Mouse (Mus musculus) stomach, embryonic 16.5 days (tissue): ENCODE data around the gene Padi6. TPM values are rescaled to one million over a fixed set of nuclear protein-coding genes. Genes with fewer than 3 reads are reported as not detected.

ENCODE experiments used
- ATAC-seq: fragments of 200-750 bp; cut with Nextera tagmentation; 2 replicates; pipeline ENCODE4 v1.8.0; 2017; ENCODE audit warnings: moderate number of reproducible peaks, moderate TSS enrichment; ENCODE audit not compliant: insufficient read depth, low FRiP score
- H3K27ac ChIP-seq: fragments of 300-500 bp; sonication (generic); 2 replicates; pipeline ENCODE4 v1.5.1; 2014; ENCODE audit warnings: low read length
- H3K27me3 ChIP-seq: fragments of 300-500 bp; sonication (generic); 2 replicates; pipeline ENCODE4 v1.6.1; 2014; ENCODE audit warnings: low read length, control low read depth, mixed read lengths; ENCODE audit not compliant: control insufficient read depth, insufficient read depth
- H3K36me3 ChIP-seq: fragments of 300-500 bp; sonication (generic); 2 replicates; pipeline ENCODE4 v1.6.1; 2014; ENCODE audit warnings: low read length; ENCODE audit not compliant: control insufficient read depth, insufficient read depth
- H3K4me1 ChIP-seq: fragments of 300-500 bp; sonication (generic); 2 replicates; pipeline ENCODE4 v1.6.1; 2014; ENCODE audit warnings: low read length, control low read depth, mixed read lengths; ENCODE audit not compliant: control insufficient read depth, insufficient read depth
- H3K4me2 ChIP-seq: fragments of 300-500 bp; sonication (generic); 2 replicates; pipeline ENCODE4 v1.6.1; 2014; ENCODE audit warnings: low read depth, low read length, mixed read lengths
- H3K4me3 ChIP-seq: fragments of 300-500 bp; sonication (generic); replicated peaks from 2 replicates; pipeline ENCODE4 v1.5.1; 2014; ENCODE audit warnings: mild to moderate bottlenecking, low read length
- H3K9ac ChIP-seq: fragments of 300-500 bp; sonication (generic); 2 replicates; pipeline ENCODE4 v1.6.1; 2014; ENCODE audit warnings: low read length
- H3K9me3 ChIP-seq: fragments of 300-500 bp; sonication (generic); replicated peaks from 2 replicates; pipeline ENCODE4 v1.6.1; 2016; ENCODE audit warnings: low read length, control low read depth; ENCODE audit not compliant: control insufficient read depth
- WGBS: fragments of 180-500 bp; shearing (Covaris S2); extraction: QIAGEN DNeasy Blood & Tissue Kit; methylation state at CpG from one replicate; pipeline ENCODE4 v1.1.7; 2014; 5-methylcytosine and 5-hydroxymethylcytosine counted together
- polyA plus RNA-seq: library from polyadenylated mRNA; unstranded; fragments of >200 nt; fragmentation: Nextera tagmentation; extraction: Ambion mirVana; gene quantifications from 2 replicates; pipeline ENCODE4 v1.2.1, GENCODE M21; 2015

The Padi6 gene
- polyA plus RNA-seq, 1 experiment from 2014 or later: 0.05 TPM

GRCm38 (mm10) chr4:140741401-140741800 is 1.0 kb downstream of the Padi6 start:
- H3K4me3 ChIP-seq: no peak overlapping the region
- no peak overlapping the region for H3K27ac ChIP-seq
- H3K9ac ChIP-seq: no peak overlapping the region
- no peak for ATAC-seq
- H3K9me3 ChIP-seq: no peaks in the 10 kb centered on the region
- H3K27me3 ChIP-seq: no peaks in the 10 kb centered on the region
- no peak overlapping the region for H3K4me2 ChIP-seq
- 80% methylated on average over 6 of the region's 6 CpGs for WGBS
- H3K4me1 ChIP-seq: no peaks in the 10 kb centered on the region
- H3K36me3 ChIP-seq: no peaks in the 10 kb centered on the region

- WGBS: 83% methylated on average over 11 of the region's 11 CpGs
Measured at GRCm38 (mm10) chr4:140740655-140741054, 1.8 kb downstream of the Padi6 start.

DNA sequence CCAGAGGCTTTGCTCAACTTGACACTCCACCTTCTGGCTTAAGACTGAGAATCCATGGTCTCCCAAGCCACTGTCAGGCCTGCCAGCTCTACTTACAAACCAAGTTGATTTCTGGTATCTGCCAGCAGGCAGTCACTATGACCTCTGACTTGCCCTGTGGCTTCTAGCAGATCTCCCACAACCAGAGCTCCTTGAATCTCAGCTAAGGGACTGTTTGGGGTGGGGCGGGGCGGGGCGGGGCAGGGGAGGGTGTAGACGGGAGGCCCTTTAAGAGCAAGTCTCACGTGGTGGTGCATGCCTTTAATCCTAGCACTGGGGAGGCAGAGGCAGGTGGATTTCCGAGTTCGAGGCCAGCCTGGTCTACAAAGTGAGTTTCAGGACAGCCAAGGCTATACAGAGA is 9.6 kb downstream of the Padi6 start:
- H3K4me2 ChIP-seq: no peak overlapping the region
- no peak overlapping the region for H3K27ac ChIP-seq
- H3K9ac ChIP-seq: no peak overlapping the region
- H3K4me1 ChIP-seq: no peaks in the 10 kb centered on the region
- no peak overlapping the region for H3K4me3 ChIP-seq
- WGBS: 65% methylated on average over 7 of the region's 7 CpGs
- no peaks in the 10 kb centered on the region for H3K9me3 ChIP-seq
- no peaks in the 10 kb centered on the region for H3K36me3 ChIP-seq
- ATAC-seq: no peak
- H3K27me3 ChIP-seq: no peaks in the 10 kb centered on the region

More at GRCm38 (mm10) chr4:140740655-140741054, 1.8 kb downstream of the Padi6 start:
- H3K4me2 ChIP-seq: no peak overlapping the region
- no peaks in the 10 kb centered on the region for H3K36me3 ChIP-seq
- no peaks in the 10 kb centered on the region for H3K9me3 ChIP-seq
- H3K27me3 ChIP-seq: no peaks in the 10 kb centered on the region
- no peaks in the 10 kb centered on the region for H3K4me1 ChIP-seq
- no peak overlapping the region for H3K9ac ChIP-seq
- no peak overlapping the region for H3K4me3 ChIP-seq
- no peak for ATAC-seq
- no peak overlapping the region for H3K27ac ChIP-seq

GRCm38 (mm10) chr4:140731654-140732053 is 10.8 kb downstream of the Padi6 start:
- no peaks in the 10 kb centered on the region for H3K36me3 ChIP-seq
- H3K27me3 ChIP-seq: no peaks in the 10 kb centered on the region
- ATAC-seq: no peak
- H3K4me3 ChIP-seq: no peak overlapping the region
- H3K9me3 ChIP-seq: no peaks in the 10 kb centered on the region
- H3K9ac ChIP-seq: no peak overlapping the region
- H3K4me1 ChIP-seq: no peaks in the 10 kb centered on the region
- 73% methylated on average over 4 of the region's 4 CpGs for WGBS
- H3K4me2 ChIP-seq: no peak overlapping the region
- H3K27ac ChIP-seq: no peak overlapping the region

GRCm38 (mm10) chr4:140726907-140727306 is 15.5 kb downstream of the Padi6 start:
- WGBS: 83% methylated on average over 12 of the region's 12 CpGs
- H3K9ac ChIP-seq: no peak overlapping the region
- ATAC-seq: no peak
- H3K36me3 ChIP-seq: 0 out of 2 replicates have a peak, but pooled peaks cover 2% of the 10 kb centered on the region
- H3K4me3 ChIP-seq: no peak overlapping the region
- no peaks in the 10 kb centered on the region; the same call in 1 of the 2 replicates for H3K4me1 ChIP-seq
- H3K27me3 ChIP-seq: no peaks in the 10 kb centered on the region
- H3K9me3 ChIP-seq: no peaks in the 10 kb centered on the region
- no peak overlapping the region for H3K27ac ChIP-seq
- no peak overlapping the region for H3K4me2 ChIP-seq

GRCm38 (mm10) chr4:140724739-140725138 is 17.7 kb downstream of the Padi6 start:
- H3K9ac ChIP-seq: 0 out of 2 replicates have a peak overlapping the region, but pooled peaks have one; percentile 32
- H3K4me1 ChIP-seq: no peaks in the 10 kb centered on the region; the same call in 1 of the 2 replicates
- no peak overlapping the region for H3K4me3 ChIP-seq
- H3K27ac ChIP-seq: peak overlapping the region; percentile 36; the same call in 1 of the 2 replicates
- H3K36me3 ChIP-seq: 0 out of 2 replicates have a peak, but pooled peaks cover 2% of the 10 kb centered on the region
- 53% methylated on average over 6 of the region's 6 CpGs for WGBS
- no peaks in the 10 kb centered on the region for H3K9me3 ChIP-seq
- H3K27me3 ChIP-seq: no peaks in the 10 kb centered on the region
- ATAC-seq: no peak
- no peak overlapping the region for H3K4me2 ChIP-seq

GRCm38 (mm10) chr4:140723801-140724200 is 18.6 kb downstream of the Padi6 start:
- H3K4me3 ChIP-seq: no peak overlapping the region
- 59% methylated on average over 5 of the region's 5 CpGs for WGBS
- no peaks in the 10 kb centered on the region; the same call in 1 of the 2 replicates for H3K4me1 ChIP-seq
- no peaks in the 10 kb centered on the region for H3K27me3 ChIP-seq
- no peak for ATAC-seq
- H3K27ac ChIP-seq: no peak overlapping the region
- H3K9ac ChIP-seq: no peak overlapping the region
- no peak overlapping the region for H3K4me2 ChIP-seq
- H3K36me3 ChIP-seq: 0 out of 2 replicates have a peak, but pooled peaks cover 2% of the 10 kb centered on the region
- no peaks in the 10 kb centered on the region for H3K9me3 ChIP-seq

- Histone ChIP-seq H3K27me3 (no peaks in the 10 kb centered on the region), H3K9ac (no peak overlapping the region), H3K4me1 (no peaks in the 10 kb centered on the region; the same call in 1 of the 2 replicates), H3K4me2 (no peak overlapping the region), H3K36me3 (peaks cover 7% of the 10 kb centered on the region), H3K9me3 (no peaks in the 10 kb centered on the region), H3K27ac (no peak overlapping the region), H3K4me3 (no peak overlapping the region)
- no peak for ATAC-seq
- WGBS: 66% methylated on average over 9 of the region's 9 CpGs
Measured at GRCm38 (mm10) chr4:140723192-140723591, 19.3 kb downstream of the Padi6 start.

DNA sequence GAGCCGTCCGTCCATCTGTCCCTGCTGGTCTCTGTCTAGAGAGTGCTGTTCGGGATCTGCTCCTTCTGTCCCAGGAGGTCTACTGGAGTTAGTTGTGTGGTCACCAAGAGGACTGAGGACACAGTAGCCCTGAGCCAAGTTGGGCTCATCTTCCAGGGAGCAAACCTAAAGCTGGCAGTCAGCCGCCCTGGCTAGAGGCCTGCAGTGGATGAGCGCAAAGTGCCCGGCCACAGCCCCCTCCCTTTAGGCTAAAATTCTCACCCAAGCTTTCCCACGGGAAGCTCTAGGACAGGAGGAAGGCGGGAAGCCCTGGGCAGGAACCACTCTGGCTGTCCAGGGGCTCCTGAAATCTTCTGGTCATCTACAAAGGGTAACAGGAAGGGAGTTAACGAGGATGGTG is 19.7 kb downstream of the Padi6 start:
- no peak overlapping the region for H3K4me3 ChIP-seq
- peaks cover 12% of the 10 kb centered on the region for H3K36me3 ChIP-seq
- H3K9ac ChIP-seq: no peak overlapping the region
- no peak for ATAC-seq
- H3K27ac ChIP-seq: no peak overlapping the region
- no peak overlapping the region for H3K4me2 ChIP-seq
- H3K27me3 ChIP-seq: no peaks in the 10 kb centered on the region
- no peaks in the 10 kb centered on the region; the same call in 1 of the 2 replicates for H3K4me1 ChIP-seq
- no peaks in the 10 kb centered on the region for H3K9me3 ChIP-seq
- WGBS: 73% methylated on average over 9 of the region's 9 CpGs
